Mouse (Mus musculus) spleen, postnatal 10 days (tissue): ENCODE results near the gene Trap1.
"Not testable (repeated sequence)": the region's sequence is repeated elsewhere in the genome, so short reads cannot be mapped to it uniquely, and the experiment has no call there.

ENCODE experiments used
- DNase-seq, 2 experiments: peaks; one replicate each; pipeline ENCODE4 v3.0.0; 2021 to 2022; ENCODE audit warnings: low spot score in 2 of 2

Trap1 gene

DNA sequence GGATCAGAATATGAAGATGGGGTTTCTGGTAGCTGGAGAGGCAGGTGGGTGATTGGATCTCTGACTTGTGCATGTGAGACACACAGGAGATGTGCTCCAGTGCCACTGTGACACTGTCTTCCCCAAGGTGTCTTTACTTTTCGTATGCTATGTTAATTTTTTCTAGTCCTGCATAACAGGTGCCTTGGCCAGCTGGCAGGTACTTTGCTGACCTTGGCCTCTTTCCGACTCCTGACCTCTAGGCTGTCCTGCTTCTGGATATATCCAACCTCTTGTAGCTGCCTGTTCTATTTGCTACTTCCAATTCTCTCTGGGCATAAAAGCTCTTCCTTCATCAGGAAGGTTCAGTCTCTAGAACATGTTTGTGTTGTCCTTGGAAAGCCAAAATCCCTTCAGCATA, 42.1 kb downstream of the Trap1 start:
- no peak for DNase-seq

DNA sequence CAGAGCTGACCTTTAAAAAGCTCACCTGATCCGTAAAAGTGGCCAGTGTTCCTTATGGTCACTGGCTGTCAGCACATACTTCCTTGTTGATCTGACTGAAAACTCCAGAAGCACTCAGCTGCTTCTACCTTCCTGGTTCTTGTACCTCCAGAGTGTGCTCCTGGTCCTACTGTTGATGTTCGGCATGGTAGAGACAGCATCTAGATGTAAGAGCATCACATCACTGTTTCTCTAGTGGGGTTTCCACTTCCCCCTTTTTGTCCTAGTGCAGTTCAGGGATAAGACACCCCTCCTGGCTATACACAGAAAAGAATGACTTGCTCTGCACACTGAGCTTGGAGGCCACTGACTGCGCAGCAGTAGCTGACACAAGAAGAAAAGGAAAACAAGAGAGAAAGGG, 43.2 kb downstream of the Trap1 start:
- DNase-seq: no peak

DNA sequence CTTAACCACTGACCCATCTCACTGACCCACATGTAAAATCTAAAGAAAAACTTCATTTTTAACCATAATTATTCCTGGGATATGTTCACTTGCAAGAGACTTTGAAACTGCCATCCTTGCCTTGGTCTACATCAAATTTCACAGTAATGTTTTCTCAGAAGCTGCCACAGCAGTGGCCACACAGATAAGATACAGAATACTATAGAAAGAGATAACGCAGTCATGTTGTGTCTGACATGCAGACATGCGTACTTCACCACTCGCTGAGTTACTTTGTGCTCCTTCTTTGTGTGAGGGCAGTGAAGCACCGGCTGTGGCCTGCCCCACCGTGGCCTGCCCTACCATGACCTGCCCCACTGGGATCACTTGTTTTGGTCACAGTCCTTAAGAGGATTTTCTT, 43.7 kb downstream of the Trap1 start:
- DNase-seq: no peak

DNA sequence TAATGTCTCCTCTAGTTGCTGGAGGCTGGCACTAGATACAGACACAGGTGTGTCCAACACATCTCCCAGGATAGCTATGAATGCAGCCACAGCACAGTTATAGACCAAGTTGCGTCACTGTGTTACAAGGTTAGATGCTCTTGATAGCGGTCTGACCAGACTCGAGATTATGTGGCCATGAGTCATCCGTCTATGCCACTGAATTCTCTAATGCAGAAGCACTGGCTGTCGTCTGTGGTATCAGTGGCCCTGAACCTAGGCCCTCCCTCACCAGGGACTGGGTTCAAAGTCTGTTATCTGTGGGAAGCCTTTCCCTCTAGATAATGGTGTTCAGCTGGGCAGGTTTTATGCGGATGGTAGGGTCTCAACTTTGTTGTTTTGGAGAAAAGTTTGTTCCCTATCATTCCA, 45.3 kb downstream of the Trap1 start:
- DNase-seq: no peak

DNA sequence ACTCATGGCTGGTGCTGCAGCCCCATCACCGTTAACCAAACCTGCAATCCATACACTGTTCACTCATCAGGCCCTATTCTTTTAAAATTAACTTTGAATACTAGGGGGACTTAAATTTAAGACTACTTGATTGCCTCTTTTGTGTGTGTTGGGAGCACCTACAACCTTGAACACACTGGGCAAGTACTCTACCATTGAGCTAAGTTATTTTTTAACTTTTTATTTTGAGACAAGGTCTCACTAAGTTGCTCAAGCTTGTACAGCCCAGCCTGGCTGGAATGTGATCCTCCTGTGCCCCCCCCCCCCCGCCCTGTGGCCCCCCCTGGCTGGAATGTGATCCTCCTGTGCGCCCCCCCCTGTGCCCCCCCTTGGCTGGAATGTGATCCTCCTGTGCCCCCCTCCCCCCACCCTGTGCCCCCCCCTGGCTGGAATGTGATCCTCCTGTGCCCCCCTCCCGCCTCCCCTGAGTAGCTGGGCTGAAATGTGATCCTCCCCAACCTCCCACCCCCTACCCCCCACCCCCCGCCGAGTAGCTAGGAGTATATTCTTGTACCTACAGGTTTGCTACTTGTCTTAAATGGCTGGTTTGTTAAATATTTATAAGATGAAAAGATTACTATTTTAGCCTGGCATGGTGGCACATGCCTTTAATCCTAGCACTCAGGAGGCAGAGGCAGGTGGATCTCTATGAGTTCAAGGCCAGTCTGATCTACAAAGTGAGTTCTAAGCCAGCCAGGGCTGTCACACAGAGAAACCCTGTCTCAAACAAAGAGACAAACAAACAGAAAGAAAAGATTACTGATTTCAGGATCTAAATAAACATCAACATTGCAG, 46.0 kb downstream of the Trap1 start:
- DNase-seq: no peak

DNA sequence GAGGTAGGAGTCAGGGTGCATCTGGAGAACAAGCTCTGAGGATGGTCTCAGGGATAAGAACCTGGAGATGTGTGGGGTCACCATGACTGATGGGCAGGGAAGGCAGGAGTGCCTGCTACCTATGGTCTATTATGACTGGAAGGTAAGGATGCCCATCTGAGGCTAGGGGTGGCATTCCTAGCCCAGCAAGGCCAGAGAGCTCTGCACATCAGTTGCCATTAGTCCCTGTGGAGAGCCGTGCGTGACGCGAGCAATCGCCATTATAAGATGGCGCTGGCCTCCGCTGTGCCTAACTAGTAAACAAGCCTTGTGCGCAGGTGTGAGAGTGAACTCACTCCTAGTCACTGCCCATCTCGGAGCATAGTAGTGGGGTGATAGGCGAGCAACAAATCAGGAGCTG, 47.1 kb downstream of the Trap1 start:
- DNase-seq: no peak

DNA sequence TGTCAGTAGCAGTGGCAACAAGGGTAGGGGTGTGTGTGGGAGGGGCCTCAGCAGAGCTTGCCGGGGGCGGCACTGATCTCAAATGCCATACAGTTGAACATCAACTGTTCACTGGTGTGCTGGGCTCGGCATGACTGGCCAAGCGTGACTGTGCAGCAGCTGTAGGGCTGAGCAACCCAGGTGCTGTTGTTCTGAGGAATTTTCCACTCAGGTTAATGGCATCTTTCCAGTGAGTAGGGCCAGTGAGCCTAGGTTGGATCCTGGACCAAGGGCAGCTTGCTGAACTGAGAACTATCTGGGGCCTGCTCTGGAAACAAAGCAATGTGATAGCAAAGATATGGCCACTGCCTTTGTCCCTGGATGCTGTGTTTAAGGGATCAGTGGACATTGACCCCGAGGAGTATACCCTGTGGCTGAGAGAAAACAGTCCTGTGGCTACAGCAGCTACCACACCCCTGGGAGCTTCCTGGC, 48.2 kb downstream of the Trap1 start:
- DNase-seq: peak in 1 of 2 experiments; percentile 55

DNA sequence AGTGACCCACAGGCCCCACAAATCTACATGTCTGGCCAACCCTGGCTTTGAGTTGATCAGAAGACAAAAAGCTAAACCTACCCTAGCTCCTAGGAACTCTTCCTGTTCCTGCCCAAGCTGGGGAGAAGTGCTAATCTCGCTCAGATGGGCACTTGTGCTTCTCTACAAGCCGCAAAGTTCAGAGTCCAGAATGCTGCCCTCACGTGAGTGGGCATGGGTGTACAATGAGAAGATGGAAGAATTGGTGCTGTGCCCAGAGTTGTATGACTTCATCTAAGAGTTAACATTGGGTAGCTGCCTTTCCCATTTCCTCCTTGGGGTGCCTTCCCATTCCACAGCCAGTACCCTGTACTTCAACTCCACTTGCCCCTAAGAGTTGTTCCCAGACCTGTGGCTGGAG, 50.4 kb downstream of the Trap1 start:
- DNase-seq: no peak

DNA sequence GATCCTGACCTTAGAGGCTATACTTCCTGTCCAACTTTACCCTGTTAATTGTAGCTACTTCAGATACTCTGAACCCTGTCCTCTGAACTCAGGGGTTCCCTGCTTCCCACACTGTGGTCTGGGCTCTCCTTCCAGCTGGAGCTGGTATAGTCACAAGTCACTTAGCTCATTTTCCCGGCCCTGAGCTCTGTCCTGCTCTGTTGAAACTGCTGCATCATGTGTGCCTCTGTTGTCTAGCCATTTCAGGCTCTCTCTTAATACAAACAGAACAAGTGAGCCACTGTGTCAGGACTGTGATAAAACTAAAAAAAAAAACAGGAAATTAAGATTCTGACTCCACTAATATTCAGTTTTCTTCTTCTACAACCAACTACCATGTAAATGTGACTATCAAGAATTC, 51.0 kb downstream of the Trap1 start:
- DNase-seq: no peak

DNA sequence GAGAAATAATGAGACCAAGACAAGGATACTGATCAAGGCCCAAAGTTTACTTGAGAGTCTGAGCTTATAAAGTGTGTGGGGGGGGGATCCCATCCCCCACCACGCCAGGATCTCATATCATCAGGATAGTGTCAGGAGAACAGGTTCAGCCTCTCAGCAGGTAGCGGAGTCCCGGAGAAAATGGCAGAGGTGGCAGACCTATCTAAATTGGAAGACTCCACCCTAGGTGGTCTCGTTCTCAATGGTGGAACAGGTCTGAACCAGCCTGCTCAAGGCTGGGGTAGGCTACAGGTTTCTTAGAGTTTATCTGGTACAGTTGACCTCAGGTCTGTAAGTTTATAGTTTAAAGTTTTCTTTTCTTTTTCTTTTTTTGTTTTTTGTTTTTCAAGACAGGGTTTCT, 54.9 kb downstream of the Trap1 start:
- DNase-seq: no peak

DNA sequence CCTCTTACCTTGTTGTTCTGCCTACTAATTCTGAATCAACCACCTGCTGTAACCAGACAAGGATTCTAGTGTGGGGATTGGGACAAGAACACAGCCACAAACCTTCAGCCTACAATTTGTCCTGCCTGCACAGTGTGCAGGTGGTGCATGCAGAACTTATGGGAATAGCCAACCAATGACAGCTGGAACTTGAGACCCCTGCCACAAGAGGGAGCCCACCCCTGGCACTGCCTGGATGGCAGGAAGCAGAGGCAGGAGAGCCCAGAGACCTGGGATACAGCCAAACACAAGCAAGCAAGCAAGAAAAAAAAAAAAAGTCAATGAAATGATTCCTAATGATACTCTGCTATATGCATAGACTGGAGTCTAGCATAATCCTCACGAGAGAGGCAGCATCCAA, 56.4 kb downstream of the Trap1 start:
- DNase-seq: no peak

DNA sequence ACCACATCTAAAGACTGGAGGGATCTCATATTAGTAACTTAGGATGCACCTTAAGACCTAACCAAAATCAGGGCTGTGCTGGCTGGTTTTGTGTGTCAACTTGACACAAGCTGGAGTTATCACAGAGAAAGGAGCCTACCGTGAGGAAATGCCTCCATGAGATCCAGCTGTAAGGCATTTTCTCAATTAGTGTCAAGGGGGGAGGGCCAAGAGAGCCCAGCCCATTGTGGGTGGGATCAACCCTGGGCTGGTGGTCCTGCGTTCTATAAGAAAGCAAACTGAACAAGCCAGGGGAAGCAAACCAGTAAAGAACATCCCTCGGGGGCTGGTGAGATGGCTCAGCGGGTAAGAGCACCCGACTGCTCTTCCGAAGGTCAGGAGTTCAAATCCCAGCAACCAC, 60.2 kb downstream of the Trap1 start:
- DNase-seq: not testable (repeated sequence)

DNA sequence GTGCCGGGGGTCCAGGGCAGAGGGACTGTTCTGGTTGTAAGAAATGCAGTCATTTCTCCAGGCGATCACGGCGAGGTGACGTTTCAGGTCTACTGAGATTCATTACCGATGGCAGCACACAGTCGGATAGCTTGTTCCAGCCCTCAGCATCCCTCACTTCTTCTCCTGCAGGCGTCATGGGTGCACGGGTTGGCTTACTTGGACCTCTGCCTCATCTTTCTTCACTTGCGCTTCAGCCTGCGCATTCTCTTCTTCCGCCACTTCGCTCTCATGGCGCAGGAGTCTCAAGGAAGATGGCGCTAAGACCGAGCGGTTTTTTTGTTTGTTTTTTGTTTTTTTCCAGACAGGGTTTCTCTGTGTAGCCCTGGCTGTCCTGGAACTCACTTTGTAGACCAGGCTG, 60.8 kb downstream of the Trap1 start:
- DNase-seq: not testable (repeated sequence)

DNA sequence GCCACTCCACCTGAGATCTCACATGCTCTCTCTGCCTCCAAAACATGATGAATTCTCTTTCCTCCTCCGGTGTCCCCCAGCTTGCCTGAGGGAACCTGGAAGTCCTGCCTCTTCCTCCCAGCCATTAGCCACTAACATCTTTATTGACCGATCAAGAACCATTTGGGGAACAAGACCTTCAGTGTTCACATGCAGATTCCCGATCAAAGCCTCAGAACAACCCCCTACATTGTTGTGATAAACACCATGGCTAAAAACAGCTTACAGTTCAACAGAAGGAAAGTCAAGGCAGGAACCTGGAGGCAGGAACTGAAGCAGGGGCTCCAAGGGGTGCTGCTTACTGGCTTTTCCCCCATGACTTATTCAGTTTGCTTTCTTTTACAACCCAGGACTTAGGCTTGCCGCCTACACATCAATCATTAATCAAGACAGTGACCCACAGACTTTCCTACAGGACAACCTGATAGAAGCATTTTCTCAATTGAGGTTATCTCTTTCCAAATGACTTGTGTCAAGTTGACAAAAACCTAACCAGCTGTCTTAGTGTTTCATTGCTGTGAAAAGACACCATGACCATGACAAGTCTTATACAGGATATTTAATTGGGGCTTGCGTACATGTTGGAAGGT, 63.5 kb downstream of the Trap1 start:
- DNase-seq: no peak

DNA sequence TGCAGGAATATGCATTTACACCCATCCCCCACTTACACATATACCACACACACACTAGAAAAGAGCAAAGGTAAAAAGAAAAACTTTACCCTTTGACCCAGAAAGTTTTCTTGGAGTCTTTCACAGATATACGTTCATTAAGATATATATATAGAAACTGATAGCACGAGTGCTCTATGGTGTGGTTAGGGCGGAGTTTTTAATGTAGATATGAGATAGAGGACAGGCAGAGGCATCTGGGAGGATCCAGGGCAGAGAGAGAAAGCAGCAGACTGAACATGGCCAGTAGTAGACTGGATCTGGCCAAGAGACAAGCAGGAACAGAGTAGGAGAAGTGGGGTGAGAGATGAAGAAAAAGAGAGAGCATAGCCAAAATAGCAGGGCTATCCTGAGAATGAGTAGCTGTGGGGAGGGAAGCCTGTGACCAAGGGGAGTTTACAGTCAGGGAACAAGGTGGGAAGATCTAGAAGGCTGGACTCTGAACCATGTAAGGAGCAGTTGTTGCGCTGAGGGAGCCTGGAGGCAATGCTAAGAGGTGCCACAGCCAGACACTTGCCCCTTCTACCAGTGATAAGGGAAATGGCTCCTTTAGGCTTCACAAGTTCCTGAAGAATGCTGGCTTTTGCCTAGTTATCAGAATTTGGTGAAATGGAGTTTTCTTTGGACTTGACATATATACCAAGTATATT, 64.6 kb downstream of the Trap1 start:
- no peak for DNase-seq

DNA sequence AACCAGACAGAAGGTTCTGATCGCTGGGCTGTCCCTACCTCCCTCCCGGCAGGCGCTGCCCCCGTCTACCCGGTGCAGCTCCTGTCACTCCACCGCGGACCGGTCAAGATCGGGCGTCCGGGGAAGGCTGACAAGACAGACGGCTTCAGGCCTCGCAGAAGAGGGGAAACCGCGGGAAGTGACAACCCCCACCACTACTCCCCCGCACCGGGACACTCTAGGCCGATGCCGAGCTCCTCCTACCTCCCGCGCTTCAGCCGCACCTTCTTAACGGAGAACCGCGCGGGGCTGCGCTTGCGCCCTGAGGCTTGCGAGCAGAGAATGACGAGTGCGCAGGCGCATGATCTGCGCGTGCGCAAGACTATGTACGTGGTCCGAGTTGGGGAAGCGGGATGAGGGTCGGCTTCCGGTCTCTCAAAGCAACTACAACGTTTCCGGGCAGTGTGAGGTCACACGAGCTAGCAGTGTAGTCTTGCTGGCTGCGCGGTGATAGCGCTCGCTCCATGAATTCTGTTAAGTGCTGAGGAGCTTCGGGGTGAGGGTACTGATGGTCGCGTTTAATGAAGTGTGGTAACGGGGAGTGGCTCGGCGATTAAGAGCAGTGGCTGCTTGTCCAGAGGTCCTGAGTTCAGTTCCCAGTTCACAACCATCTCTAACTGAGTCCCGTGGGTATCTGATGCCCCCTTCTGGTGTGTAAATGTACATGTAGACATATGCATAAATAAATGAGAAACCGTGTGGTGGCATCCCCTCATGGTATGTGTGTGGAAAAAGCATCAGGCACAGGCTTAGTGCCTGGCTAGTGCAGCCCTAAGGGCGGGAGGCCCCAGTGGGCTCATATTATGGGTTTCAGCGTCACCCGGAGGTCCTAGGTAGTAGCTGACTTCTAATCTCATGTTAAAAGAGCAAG, 73.9 kb downstream of the Trap1 start, which contains the start of gene Slx4:
Slx4 (minus strand) TSS at position 282 of the 910 bp plus-strand sequence.
- peak; percentile 90 to 95 for DNase-seq
